Mouse (Mus musculus) testis, postnatal 14 days (tissue): Measurements from ENCODE around the gene Cluh.

Experiments used
- DNase-seq: peaks from one replicate; pipeline ENCODE4 v3.0.0; 2021; ENCODE audit warnings: low spot score

Gene Cluh

GRCm38 (mm10) chr11:74674713-74675112, 25.4 kb downstream of the Cluh start:
- DNase-seq, result no peak

GRCm38 (mm10) chr11:74675156-74675555, 25.9 kb downstream of the Cluh start:
- no peak for DNase-seq

- no peak for DNase-seq
Measured at GRCm38 (mm10) chr11:74692151-74692550, 42.9 kb downstream of the Cluh start.

- no peak for DNase-seq
Measured at GRCm38 (mm10) chr11:74699505-74699904, 50.2 kb downstream of the Cluh start.

GRCm38 (mm10) chr11:74704068-74704467, 54.8 kb downstream of the Cluh start:
- DNase-seq, result no peak

- DNase-seq, result no peak
Measured at GRCm38 (mm10) chr11:74708781-74709180, 59.5 kb downstream of the Cluh start.

GRCm38 (mm10) chr11:74710671-74711070, 61.4 kb downstream of the Cluh start:
- DNase-seq, result no peak

GRCm38 (mm10) chr11:74715971-74716525, 66.8 kb downstream of the Cluh start:
- DNase-seq, result no peak
